Mouse (Mus musculus): ENCODE measurements around the gene Crebl2.

Crebl2 gene

GRCm38 (mm10) chr6:134829786-134830700 lies at the start of gene Crebl2:
Gene Crebl2, plus strand, starts transcription at chr6:134830154.
- DNase-seq (ENCODE audit: low read depth): peak; percentile 97

- DNase-seq (ENCODE audit: low read depth): no peak
These were observed 48.5 kb upstream of the Crebl2 start for GRCm38 (mm10) chr6:134781494-134781913.

GRCm38 (mm10) chr6:134782900-134783299 lies 47.1 kb upstream of the Crebl2 start:
- no peak for DNase-seq (ENCODE audit: low read depth)

- DNase-seq (ENCODE audit: low read depth): no peak
These were observed 43.5 kb upstream of the Crebl2 start for GRCm38 (mm10) chr6:134786426-134786825.

GRCm38 (mm10) chr6:134789100-134789499 lies 40.9 kb upstream of the Crebl2 start:
- DNase-seq (ENCODE audit: low read depth): no peak

- peak; percentile 76 for DNase-seq (ENCODE audit: low read depth)
These were observed 38.5 kb upstream of the Crebl2 start for GRCm38 (mm10) chr6:134791251-134792118.

GRCm38 (mm10) chr6:134792141-134793045 lies 37.6 kb upstream of the Crebl2 start, which contains the start of gene Dusp16:
Gene Dusp16, minus strand, starts transcription at chr6:134792625.
- DNase-seq (ENCODE audit: low read depth): peak; percentile 91

- no peak for DNase-seq (ENCODE audit: low read depth)
These were observed 36.7 kb upstream of the Crebl2 start for GRCm38 (mm10) chr6:134793046-134793806.

GRCm38 (mm10) chr6:134793911-134794520 lies 35.9 kb upstream of the Crebl2 start:
- DNase-seq (ENCODE audit: low read depth): peak; percentile 90

GRCm38 (mm10) chr6:134796297-134796696 lies 33.7 kb upstream of the Crebl2 start:
- no peak for DNase-seq (ENCODE audit: low read depth)

GRCm38 (mm10) chr6:134801483-134801882 lies 28.5 kb upstream of the Crebl2 start:
- no peak for DNase-seq (ENCODE audit: low read depth)

- DNase-seq (ENCODE audit: low read depth): no peak
These were observed 27.3 kb upstream of the Crebl2 start for GRCm38 (mm10) chr6:134802641-134803043.

GRCm38 (mm10) chr6:134804736-134805277 lies 25.1 kb upstream of the Crebl2 start:
- no peak for DNase-seq (ENCODE audit: low read depth)

- no peak for DNase-seq (ENCODE audit: low read depth)
These were observed 23.8 kb upstream of the Crebl2 start for GRCm38 (mm10) chr6:134806130-134806529.

GRCm38 (mm10) chr6:134807091-134807490 lies 22.9 kb upstream of the Crebl2 start:
- no peak for DNase-seq (ENCODE audit: low read depth)

GRCm38 (mm10) chr6:134807794-134808193 lies 22.2 kb upstream of the Crebl2 start:
- DNase-seq (ENCODE audit: low read depth): no peak

- no peak for DNase-seq (ENCODE audit: low read depth)
These were observed 16.9 kb upstream of the Crebl2 start for GRCm38 (mm10) chr6:134813066-134813465.

GRCm38 (mm10) chr6:134817051-134817928 lies 12.7 kb upstream of the Crebl2 start:
- no peak for DNase-seq (ENCODE audit: low read depth)

GRCm38 (mm10) chr6:134819741-134820140 lies 10.2 kb upstream of the Crebl2 start:
- DNase-seq (ENCODE audit: low read depth): no peak

All from naive thymus-derived CD4-positive, alpha-beta T cell, adult 2 months (primary cell).